Mouse (Mus musculus) liver, embryonic 12.5 days (tissue): ENCODE data around the gene Cks2. TPM values are rescaled to one million over a fixed set of nuclear protein-coding genes. Genes with fewer than 3 reads are reported as not detected.

Source experiments
- ATAC-seq: fragments of 200-750 bp; cut with Nextera tagmentation; 2 replicates; pipeline ENCODE4 v1.8.0; 2017; ENCODE audit warnings: moderate number of reproducible peaks, mild to moderate bottlenecking, moderate library complexity
- H3K27ac ChIP-seq: fragments of 300-500 bp; sonication (generic); 2 replicates; pipeline ENCODE4 v1.5.1; 2016; ENCODE audit warnings: mild to moderate bottlenecking
- H3K27me3 ChIP-seq: fragments of 300-500 bp; sonication (generic); replicated peaks from 2 replicates; pipeline ENCODE4 v1.6.1; 2016; ENCODE audit warnings: mild to moderate bottlenecking, moderate library complexity
- H3K36me3 ChIP-seq: fragments of 300-500 bp; sonication (generic); 2 replicates; pipeline ENCODE4 v1.6.1; 2016; ENCODE audit warnings: mild to moderate bottlenecking, moderate library complexity
- H3K4me1 ChIP-seq: fragments of 300-500 bp; sonication (generic); 2 replicates; pipeline ENCODE4 v1.6.1; 2016
- H3K4me2 ChIP-seq: fragments of 300-500 bp; sonication (generic); 2 replicates; pipeline ENCODE4 v1.6.1; 2016; ENCODE audit warnings: mild to moderate bottlenecking, moderate library complexity
- H3K4me3 ChIP-seq: fragments of 300-500 bp; sonication (generic); 2 replicates; pipeline ENCODE4 v1.5.1; 2016; ENCODE audit warnings: mild to moderate bottlenecking, moderate library complexity
- H3K9ac ChIP-seq: fragments of 300-500 bp; sonication (generic); 2 replicates; pipeline ENCODE4 v1.6.1; 2016; ENCODE audit warnings: mild to moderate bottlenecking, moderate library complexity
- H3K9me3 ChIP-seq: fragments of 300-500 bp; sonication (generic); replicated peaks from 2 replicates; pipeline ENCODE4 v1.6.1; 2016; ENCODE audit warnings: mild to moderate bottlenecking, moderate library complexity
- WGBS: fragments of 180-500 bp; shearing (Covaris S2); methylation state at CpG from one replicate; pipeline ENCODE4 v1.1.7; 2016; ENCODE audit not compliant: insufficient replicate concordance; 5-methylcytosine and 5-hydroxymethylcytosine counted together
- polyA plus RNA-seq: library from polyadenylated mRNA; unstranded; fragments of >200 nt; fragmentation: Nextera tagmentation; extraction: Ambion mirVana; gene quantifications from 2 replicates; pipeline ENCODE4 v1.2.1, GENCODE M21; 2016

Gene Cks2
- 405 and 413 TPM in 2 replicates for polyA plus RNA-seq

GRCm38 (mm10) chr13:51644829-51645789, at the start of gene Cks2:
Gene Cks2 (plus strand): TSS chr13:51645232.
- Histone ChIP-seq H3K27ac (peak within 1 kb of the TSS; percentile 95), H3K9ac (peak within 1 kb of the TSS; percentile 99), H3K4me1 (peaks cover 49% of the 10 kb centered on the region), H3K9me3 (no peaks in the 10 kb centered on the region), H3K4me2 (peak within 1 kb of the TSS; percentile 84), H3K4me3 (peak within 1 kb of the TSS; percentile 92), H3K36me3 (peaks cover 22% of the 10 kb centered on the region), H3K27me3 (no peaks in the 10 kb centered on the region)
- 1% methylated on average over 83 of the region's 83 CpGs for WGBS
- peak; percentile 93 for ATAC-seq

DNA sequence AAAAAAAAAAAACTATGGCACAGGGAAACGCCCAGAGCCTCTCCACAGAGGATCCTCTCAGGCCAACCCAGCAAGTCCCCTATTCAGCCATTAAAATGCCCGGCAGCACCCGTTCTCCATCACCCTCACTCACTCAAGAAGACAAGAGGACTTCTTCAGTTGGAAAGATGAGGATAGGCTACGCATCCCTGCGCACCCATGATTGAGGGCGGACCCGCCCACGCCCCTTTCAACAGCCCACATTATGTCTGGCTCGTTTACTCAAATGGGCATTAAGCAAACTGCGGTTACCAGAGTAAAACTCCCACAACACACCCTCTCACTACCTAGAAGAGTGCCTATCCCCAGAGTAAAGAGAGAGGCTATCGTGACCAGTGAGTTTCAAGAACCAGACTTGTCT, 49.6 kb upstream of the Cks2 start:
- Histone ChIP-seq H3K9me3 (no peaks in the 10 kb centered on the region), H3K9ac (no peak overlapping the region), H3K4me2 (no peak overlapping the region), H3K27ac (no peak overlapping the region), H3K36me3 (no peaks in the 10 kb centered on the region), H3K4me1 (peaks cover 4% of the 10 kb centered on the region; the same call in 1 of the 2 replicates), H3K27me3 (peaks cover 32% of the 10 kb centered on the region), H3K4me3 (no peak overlapping the region)
- ATAC-seq = no peak
- 49% methylated on average over 11 of the region's 11 CpGs for WGBS

GRCm38 (mm10) chr13:51598063-51598462, 47.0 kb upstream of the Cks2 start:
- 18% methylated on average over 2 of the region's 2 CpGs for WGBS
- H3K27ac ChIP-seq = no peak overlapping the region
- no peak overlapping the region for H3K4me2 ChIP-seq
- H3K4me3 ChIP-seq = no peak overlapping the region
- H3K9me3 ChIP-seq = no peaks in the 10 kb centered on the region
- no peak overlapping the region for H3K9ac ChIP-seq
- peaks cover 32% of the 10 kb centered on the region for H3K27me3 ChIP-seq
- H3K4me1 ChIP-seq = peaks cover 4% of the 10 kb centered on the region; the same call in 1 of the 2 replicates
- no peaks in the 10 kb centered on the region for H3K36me3 ChIP-seq
- ATAC-seq = no peak

GRCm38 (mm10) chr13:51600169-51600568, 44.9 kb upstream of the Cks2 start:
- H3K4me3 ChIP-seq = no peak overlapping the region
- H3K27ac ChIP-seq = no peak overlapping the region
- H3K4me1 ChIP-seq = no peaks in the 10 kb centered on the region
- H3K9me3 ChIP-seq = no peaks in the 10 kb centered on the region
- peaks cover 15% of the 10 kb centered on the region for H3K27me3 ChIP-seq
- H3K4me2 ChIP-seq = no peak overlapping the region
- no peaks in the 10 kb centered on the region for H3K36me3 ChIP-seq
- no peak overlapping the region for H3K9ac ChIP-seq
- 44% methylated on average over 8 of the region's 8 CpGs for WGBS
- ATAC-seq = no peak

DNA sequence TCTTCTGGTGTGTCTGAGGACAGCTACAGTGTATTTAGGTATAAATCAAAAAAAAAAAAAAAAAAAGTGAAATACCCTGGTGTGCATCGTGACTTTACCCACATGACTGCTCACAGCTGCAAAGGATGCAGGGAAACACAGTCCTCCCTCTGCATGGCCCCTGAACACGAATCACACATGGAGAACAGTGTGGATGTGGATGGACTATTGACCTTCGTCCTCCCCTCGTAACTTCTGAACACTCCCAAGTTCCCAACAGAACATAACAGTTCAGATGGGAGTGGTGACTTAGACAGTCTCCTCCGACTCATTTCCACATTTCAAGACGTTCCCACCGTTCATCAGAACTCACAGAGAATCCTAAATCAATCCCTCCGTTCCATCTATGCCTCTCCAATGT, 42.3 kb upstream of the Cks2 start:
- H3K36me3 ChIP-seq = no peaks in the 10 kb centered on the region
- no peak for ATAC-seq
- no peak overlapping the region for H3K4me3 ChIP-seq
- no peak overlapping the region for H3K27ac ChIP-seq
- no peak overlapping the region for H3K9ac ChIP-seq
- no peak overlapping the region for H3K4me2 ChIP-seq
- H3K9me3 ChIP-seq = no peaks in the 10 kb centered on the region
- H3K4me1 ChIP-seq = no peaks in the 10 kb centered on the region
- WGBS = 68% methylated on average over 8 of the region's 8 CpGs
- no peaks in the 10 kb centered on the region for H3K27me3 ChIP-seq

- Histone ChIP-seq H3K4me3 (no peak overlapping the region), H3K9ac (no peak overlapping the region), H3K27me3 (no peaks in the 10 kb centered on the region), H3K4me2 (no peak overlapping the region), H3K9me3 (no peaks in the 10 kb centered on the region), H3K36me3 (no peaks in the 10 kb centered on the region), H3K27ac (no peak overlapping the region), H3K4me1 (no peaks in the 10 kb centered on the region)
- no peak for ATAC-seq
- 41% methylated on average over 16 of the region's 16 CpGs for WGBS
Observed at GRCm38 (mm10) chr13:51603221-51603893, 41.7 kb upstream of the Cks2 start.

DNA sequence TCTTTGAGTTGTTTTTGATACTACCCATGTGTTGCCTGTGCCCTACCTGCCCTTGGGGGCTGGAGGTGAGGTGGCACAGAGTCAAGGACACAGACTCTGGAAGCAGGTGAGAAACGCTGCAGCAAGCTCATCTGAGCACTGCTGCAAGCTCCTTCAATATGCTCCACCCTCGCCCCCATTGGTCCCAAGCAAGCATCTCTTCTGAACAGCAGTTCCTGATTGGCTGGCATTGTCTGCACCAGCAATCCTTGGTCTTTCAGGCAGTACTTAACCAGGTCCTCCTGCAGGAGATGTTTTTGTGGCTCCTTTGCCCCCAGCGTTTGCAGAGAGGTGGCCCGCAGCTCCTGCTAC, 41.2 kb upstream of the Cks2 start:
- Histone ChIP-seq H3K9ac (no peak overlapping the region), H3K9me3 (no peaks in the 10 kb centered on the region), H3K4me2 (no peak overlapping the region), H3K27me3 (no peaks in the 10 kb centered on the region), H3K4me1 (no peaks in the 10 kb centered on the region), H3K27ac (no peak overlapping the region), H3K36me3 (no peaks in the 10 kb centered on the region), H3K4me3 (no peak overlapping the region)
- WGBS = 44% methylated on average over 4 of the region's 4 CpGs
- ATAC-seq = no peak

DNA sequence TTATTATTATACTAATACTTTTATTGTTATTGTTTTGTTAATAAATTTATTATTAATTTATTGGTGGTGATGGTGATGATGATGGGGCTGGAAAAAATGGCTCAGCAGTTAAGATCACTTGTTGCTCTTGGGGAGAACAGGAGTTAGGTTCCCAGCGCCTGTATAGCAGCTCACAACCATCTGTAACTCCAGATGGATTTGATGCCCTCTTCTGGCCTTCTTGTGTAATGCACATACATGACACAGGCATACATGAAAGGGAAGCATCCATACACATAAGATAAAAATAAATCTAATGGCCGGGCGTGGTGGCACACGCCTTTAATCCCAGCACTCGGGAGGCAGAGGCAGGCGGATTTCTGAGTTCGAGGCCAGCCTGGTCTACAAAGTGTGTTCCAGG, 35.8 kb upstream of the Cks2 start:
- Histone ChIP-seq H3K4me2 (no peak overlapping the region), H3K9ac (no peak overlapping the region), H3K27me3 (peaks cover 8% of the 10 kb centered on the region; the same call in 1 of the 2 replicates), H3K27ac (no peak overlapping the region), H3K4me1 (no peaks in the 10 kb centered on the region), H3K9me3 (no peaks in the 10 kb centered on the region), H3K4me3 (no peak overlapping the region), H3K36me3 (no peaks in the 10 kb centered on the region)
- ATAC-seq = no peak
- 79% methylated on average over 7 of the region's 7 CpGs for WGBS

GRCm38 (mm10) chr13:51611060-51611459, 34.0 kb upstream of the Cks2 start:
- Histone ChIP-seq H3K4me2 (no peak overlapping the region), H3K9ac (no peak overlapping the region), H3K27ac (no peak overlapping the region), H3K4me3 (no peak overlapping the region), H3K27me3 (peaks cover 11% of the 10 kb centered on the region), H3K36me3 (no peaks in the 10 kb centered on the region), H3K4me1 (peaks cover 2% of the 10 kb centered on the region), H3K9me3 (no peaks in the 10 kb centered on the region)
- WGBS = 27% methylated on average over 9 of the region's 9 CpGs
- no peak for ATAC-seq

- Histone ChIP-seq H3K27ac (no peak overlapping the region), H3K9ac (no peak overlapping the region), H3K4me2 (no peak overlapping the region), H3K27me3 (peaks cover 14% of the 10 kb centered on the region), H3K4me1 (peaks cover 6% of the 10 kb centered on the region), H3K4me3 (no peak overlapping the region), H3K36me3 (no peaks in the 10 kb centered on the region), H3K9me3 (no peaks in the 10 kb centered on the region)
- no peak for ATAC-seq
- 56% methylated on average over 5 of the region's 5 CpGs for WGBS
Observed at GRCm38 (mm10) chr13:51611500-51611899, 33.5 kb upstream of the Cks2 start.

DNA sequence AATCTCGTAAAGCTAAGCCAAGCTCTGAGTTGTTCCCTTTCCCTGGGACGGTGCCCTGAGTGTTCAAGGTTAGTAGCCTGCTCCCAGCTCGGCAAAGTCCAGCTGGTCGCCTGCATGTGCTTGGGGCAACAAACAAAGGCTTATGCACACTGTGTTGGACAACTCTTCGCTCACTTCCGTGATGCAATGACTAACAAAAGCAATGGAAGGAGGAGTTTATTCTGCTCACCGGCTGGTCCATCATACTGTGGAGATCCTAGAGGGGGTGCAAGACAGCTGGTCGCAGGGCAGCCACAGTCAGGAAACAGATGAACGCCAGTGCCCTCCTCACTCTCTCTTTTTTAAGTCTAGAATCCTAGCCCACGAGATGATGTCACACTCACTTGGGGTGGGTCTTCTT, 29.2 kb upstream of the Cks2 start:
- 49% methylated on average over 10 of the region's 10 CpGs for WGBS
- ATAC-seq = no peak
- Histone ChIP-seq H3K9ac (no peak overlapping the region), H3K4me3 (no peak overlapping the region), H3K9me3 (no peaks in the 10 kb centered on the region), H3K4me1 (peaks cover 8% of the 10 kb centered on the region), H3K27ac (no peak overlapping the region), H3K4me2 (no peak overlapping the region), H3K27me3 (peaks cover 11% of the 10 kb centered on the region), H3K36me3 (no peaks in the 10 kb centered on the region)

GRCm38 (mm10) chr13:51616417-51617044, 28.5 kb upstream of the Cks2 start:
- whole genome bisulfite sequencing = 17% methylated on average over 12 of the region's 12 CpGs
- Histone ChIP-seq H3K4me3 (no peak overlapping the region), H3K36me3 (no peaks in the 10 kb centered on the region), H3K27ac (no peak overlapping the region), H3K27me3 (peaks cover 11% of the 10 kb centered on the region), H3K9me3 (no peaks in the 10 kb centered on the region), H3K4me2 (no peak overlapping the region), H3K4me1 (peaks cover 8% of the 10 kb centered on the region), H3K9ac (no peak overlapping the region)
- no peak for ATAC-seq
